Mouse (Mus musculus): ENCODE data around the gene Ssr1. TPM values are rescaled to one million over a fixed set of nuclear protein-coding genes. Genes with fewer than 3 reads are reported as not detected.

The Ssr1 gene
- polyA plus RNA-seq, 1 experiment from 2014 or later, result 129 TPM

DNA sequence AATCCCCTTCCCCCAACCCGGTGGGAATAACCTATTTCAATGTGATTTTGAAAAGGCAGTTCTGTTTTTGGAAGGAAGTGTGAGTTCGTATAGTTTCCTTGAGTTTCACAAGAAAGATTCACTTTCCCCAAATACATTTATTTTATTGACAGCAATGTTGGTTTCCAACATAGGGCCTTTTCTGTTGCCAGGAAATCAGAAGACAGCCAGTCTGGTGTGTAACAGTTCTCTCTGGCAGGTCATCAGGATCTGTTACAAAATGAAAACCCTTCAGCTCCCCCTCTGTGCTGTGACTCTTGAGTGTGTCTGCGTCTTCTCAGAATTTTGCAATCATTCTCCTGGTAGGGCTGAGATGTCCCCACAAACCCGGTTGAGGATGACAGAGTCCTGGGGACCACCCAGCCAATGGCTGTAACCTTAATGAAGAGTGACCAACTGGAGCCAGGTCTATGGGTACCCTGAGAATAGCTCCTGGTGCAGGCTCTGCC is 69.5 kb downstream of the Ssr1 start:
- no peak for ATAC-seq (replicated peaks; ENCODE audit: low FRiP score)
- no peak overlapping the region for H3K9ac ChIP-seq
- H3K4me3 ChIP-seq (replicated peaks), result no peak overlapping the region
- no peak overlapping the region for H3K27ac ChIP-seq
- no peaks in the 10 kb centered on the region for H3K9me3 ChIP-seq (replicated peaks)
- WGBS, result 74% methylated on average over 4 of the region's 4 CpGs
- no peak overlapping the region for H3K4me2 ChIP-seq
- peaks cover 3% of the 10 kb centered on the region; the same call in 1 of the 2 replicates for H3K4me1 ChIP-seq
- H3K36me3 ChIP-seq, result peaks cover 74% of the 10 kb centered on the region
- no peaks in the 10 kb centered on the region for H3K27me3 ChIP-seq

DNA sequence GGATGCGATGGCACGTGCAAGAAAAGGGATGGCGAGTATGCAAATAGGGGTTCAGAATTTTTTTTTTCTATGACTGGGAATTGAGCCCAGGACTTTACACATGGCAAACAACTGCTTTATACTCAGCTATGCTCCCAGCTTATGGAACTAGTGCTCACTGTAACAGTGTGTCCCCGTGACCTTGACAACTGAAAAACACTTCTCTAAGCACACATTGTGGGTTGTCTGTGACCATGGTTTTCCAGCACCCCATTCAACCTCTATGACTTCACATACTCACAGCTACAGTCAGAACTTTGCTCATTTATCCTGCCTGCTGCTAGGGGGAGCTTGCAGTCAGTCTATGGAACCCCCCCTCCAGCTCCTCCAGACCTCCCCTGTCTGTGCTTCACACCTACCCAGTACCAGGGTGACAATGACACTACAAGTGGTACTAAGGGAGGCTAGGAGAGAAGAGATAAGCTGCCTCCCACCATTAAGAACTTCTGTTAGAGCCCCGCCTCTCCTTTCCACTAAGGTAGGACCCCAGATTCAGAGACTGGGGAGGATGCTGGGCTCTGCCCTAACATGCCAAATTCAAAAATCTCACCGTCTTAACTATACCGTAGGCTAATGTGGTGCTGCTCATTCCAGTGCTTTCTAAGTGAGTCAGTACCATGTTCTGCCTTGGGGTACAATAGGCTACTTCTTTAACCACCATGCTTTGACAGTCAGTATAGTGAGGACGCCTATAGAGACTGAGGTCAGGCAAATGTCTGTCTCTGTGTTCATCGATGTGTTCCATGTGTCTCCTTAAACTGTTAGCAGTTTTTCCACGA is 70.2 kb downstream of the Ssr1 start:
- Histone ChIP-seq H3K4me3 (replicated peaks) (no peak overlapping the region), H3K4me1 (peaks cover 3% of the 10 kb centered on the region; the same call in 1 of the 2 replicates), H3K9me3 (replicated peaks) (no peaks in the 10 kb centered on the region), H3K4me2 (no peak overlapping the region), H3K27ac (no peak overlapping the region), H3K27me3 (no peaks in the 10 kb centered on the region), H3K9ac (no peak overlapping the region), H3K36me3 (peaks cover 72% of the 10 kb centered on the region)
- no peak for ATAC-seq (replicated peaks; ENCODE audit: low FRiP score)
- WGBS, result 87% methylated on average over 10 of the region's 10 CpGs

DNA sequence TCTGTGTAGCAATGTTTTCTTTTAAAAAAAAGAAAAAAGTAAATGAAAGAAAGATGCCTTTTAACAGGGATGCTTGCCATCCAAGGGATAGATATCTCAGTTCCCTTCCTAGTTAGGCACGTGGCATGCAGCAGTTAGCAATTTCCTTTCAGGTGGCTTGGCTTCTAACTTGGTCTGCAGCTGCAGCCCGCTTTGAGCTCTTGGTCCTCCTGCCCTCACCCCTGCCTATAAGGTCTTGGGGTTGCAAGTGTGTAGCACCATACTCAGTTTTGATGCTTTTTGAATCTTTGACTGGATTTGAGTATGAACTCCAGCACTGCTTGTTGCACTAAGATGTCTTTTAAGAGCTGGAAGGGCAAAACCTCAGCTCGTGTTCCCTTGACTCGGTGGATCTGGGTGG is 70.9 kb downstream of the Ssr1 start:
- Histone ChIP-seq H3K9ac (no peak overlapping the region), H3K4me1 (peaks cover 5% of the 10 kb centered on the region; the same call in 1 of the 2 replicates), H3K4me3 (replicated peaks) (no peak overlapping the region), H3K36me3 (peaks cover 73% of the 10 kb centered on the region), H3K27ac (no peak overlapping the region), H3K9me3 (replicated peaks) (no peaks in the 10 kb centered on the region), H3K4me2 (no peak overlapping the region), H3K27me3 (no peaks in the 10 kb centered on the region)
- WGBS, result 91% methylated on average over 4 of the region's 4 CpGs
- no peak for ATAC-seq (replicated peaks; ENCODE audit: low FRiP score)

DNA sequence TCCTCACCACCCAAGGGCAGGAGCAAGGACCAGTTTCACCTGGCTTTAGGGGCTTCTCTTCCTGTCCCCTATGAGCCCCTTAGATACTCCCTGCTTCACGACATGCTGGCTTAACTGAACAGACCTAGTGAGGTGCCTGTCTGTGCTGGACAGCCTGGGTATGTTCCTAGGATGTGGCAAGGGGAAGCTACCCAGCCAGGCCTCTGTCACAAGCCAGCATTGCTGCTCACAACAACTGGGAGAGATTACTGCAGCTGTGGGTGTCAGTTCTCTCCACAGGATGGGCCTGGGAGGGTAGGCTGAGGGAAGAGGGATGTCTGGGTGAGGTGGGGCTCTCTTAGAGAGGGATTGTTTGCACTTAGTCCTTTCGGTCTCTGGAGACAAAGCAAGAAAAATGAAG is 73.3 kb downstream of the Ssr1 start:
- Histone ChIP-seq H3K4me1 (peaks cover 5% of the 10 kb centered on the region; the same call in 1 of the 2 replicates), H3K36me3 (peaks cover 86% of the 10 kb centered on the region), H3K4me3 (replicated peaks) (no peak overlapping the region), H3K9me3 (replicated peaks) (no peaks in the 10 kb centered on the region), H3K27me3 (no peaks in the 10 kb centered on the region), H3K4me2 (no peak overlapping the region), H3K27ac (peak overlapping the region; percentile 82), H3K9ac (no peak overlapping the region)
- WGBS, result 69% methylated on average over 2 of the region's 2 CpGs
- ATAC-seq (replicated peaks; ENCODE audit: low FRiP score), result no peak

DNA sequence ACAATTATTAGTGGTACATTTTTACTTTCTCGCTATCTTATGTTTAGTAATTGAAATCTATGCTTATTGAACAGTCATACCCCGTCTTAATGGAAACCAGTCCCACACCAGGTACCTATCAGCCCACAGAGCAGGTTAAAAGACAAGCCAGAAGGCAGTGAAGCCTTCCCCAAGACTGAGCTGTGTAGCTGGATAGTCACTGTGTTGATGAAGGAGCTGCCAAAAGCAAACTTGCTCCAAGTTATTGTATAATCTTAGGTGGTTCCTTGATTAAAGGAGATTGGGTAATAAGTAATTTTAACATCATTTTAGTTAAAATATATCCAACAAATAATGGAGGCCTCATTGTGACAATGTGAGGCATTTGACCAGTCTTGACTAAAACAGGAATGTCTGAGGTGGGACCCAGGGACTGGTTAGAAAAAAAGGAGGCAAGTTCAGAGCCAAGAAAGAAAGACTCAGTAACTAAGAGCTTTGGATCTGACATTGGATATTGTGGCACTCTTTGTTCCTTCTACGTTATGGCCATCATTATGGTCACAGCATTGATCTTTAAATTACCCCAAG is 74.2 kb downstream of the Ssr1 start:
- no peak overlapping the region for H3K4me3 ChIP-seq (replicated peaks)
- no peaks in the 10 kb centered on the region for H3K27me3 ChIP-seq
- H3K9ac ChIP-seq, result no peak overlapping the region
- ATAC-seq (replicated peaks; ENCODE audit: low FRiP score), result peak; percentile 75; the same call in 1 of the 2 replicates
- peaks cover 88% of the 10 kb centered on the region for H3K36me3 ChIP-seq
- H3K9me3 ChIP-seq (replicated peaks), result no peaks in the 10 kb centered on the region
- peak overlapping the region; percentile 82 for H3K27ac ChIP-seq
- H3K4me2 ChIP-seq, result no peak overlapping the region
- 76% methylated on average over 3 of the region's 3 CpGs for WGBS
- peaks cover 5% of the 10 kb centered on the region; the same call in 1 of the 2 replicates for H3K4me1 ChIP-seq

DNA sequence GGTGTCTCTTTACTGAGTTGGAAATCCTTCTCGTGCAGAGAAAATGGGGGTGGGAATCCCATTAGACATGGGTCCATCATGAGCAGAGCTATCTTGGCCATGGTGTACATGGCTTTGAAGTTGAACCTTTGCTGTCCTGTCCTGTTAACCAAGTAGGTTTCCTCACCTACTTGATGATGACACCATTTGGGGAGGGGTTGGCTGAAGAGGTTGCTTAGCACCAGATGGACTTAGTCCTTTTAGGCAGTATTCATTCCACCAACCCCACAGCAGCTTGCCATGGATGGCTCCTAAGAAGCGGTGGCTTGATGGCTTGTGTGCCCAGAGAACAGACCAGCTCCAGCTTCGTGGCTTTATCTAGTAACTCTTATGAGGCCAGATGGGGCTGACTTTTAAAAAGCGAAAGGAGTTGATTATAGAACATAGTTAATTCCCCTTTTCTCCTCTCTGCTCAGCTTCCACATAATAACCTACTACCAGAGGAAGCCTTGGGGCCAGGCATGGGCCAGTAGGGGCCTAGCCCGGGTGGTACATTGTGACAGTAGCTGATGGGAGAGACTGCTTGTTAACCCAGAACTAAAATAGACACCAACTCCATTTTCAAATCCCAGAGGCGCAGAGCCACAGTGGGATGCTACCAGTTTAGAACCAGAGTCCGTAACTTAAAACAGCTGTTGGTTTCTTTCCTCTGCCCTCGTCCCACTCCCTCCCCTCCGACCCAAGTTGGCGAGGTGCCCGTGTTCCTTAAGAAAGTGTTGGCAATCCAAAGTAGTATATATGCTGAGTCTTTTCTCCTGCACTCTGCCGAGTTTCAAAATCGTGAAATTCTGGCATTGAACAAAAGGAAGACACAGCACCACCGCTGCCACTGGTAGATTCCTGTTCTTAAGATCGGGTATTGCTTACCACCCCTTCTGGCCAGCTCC is 75.4 kb downstream of the Ssr1 start:
- Histone ChIP-seq H3K4me2 (no peak overlapping the region), H3K9me3 (replicated peaks) (no peaks in the 10 kb centered on the region), H3K4me1 (peaks cover 9% of the 10 kb centered on the region; the same call in 1 of the 2 replicates), H3K27me3 (no peaks in the 10 kb centered on the region), H3K36me3 (peaks cover 85% of the 10 kb centered on the region), H3K4me3 (replicated peaks) (no peak overlapping the region), H3K27ac (peak overlapping the region; percentile 57), H3K9ac (no peak overlapping the region)
- no peak for ATAC-seq (replicated peaks; ENCODE audit: low FRiP score)
- WGBS, result 83% methylated on average over 15 of the region's 15 CpGs

Other genes with a start within 250 kb of the Ssr1 start
- 14.3 and 14.5 TPM in 2 replicates for gene Rreb1, start 215.8 kb downstream of the Ssr1 start, polyA plus RNA-seq (2015; fragmentation: Nextera tagmentation; extraction: Ambion mirVana)
- gene Riok1, start 42.8 kb upstream of the Ssr1 start, polyA plus RNA-seq (2015; fragmentation: Nextera tagmentation; extraction: Ambion mirVana), result 54.7 and 59.9 TPM in 2 replicates
- gene Cage1, start 42.9 kb upstream of the Ssr1 start, polyA plus RNA-seq (2015; fragmentation: Nextera tagmentation; extraction: Ambion mirVana), result 1.1 and 1.4 TPM in 2 replicates
- 5.1 TPM in 2 replicates for gene Dsp, start 157.1 kb upstream of the Ssr1 start, polyA plus RNA-seq (2015; fragmentation: Nextera tagmentation; extraction: Ambion mirVana)
- gene Snrnp48, start 210.7 kb upstream of the Ssr1 start, polyA plus RNA-seq (2015; fragmentation: Nextera tagmentation; extraction: Ambion mirVana), result 40.2 and 41.2 TPM in 2 replicates